Mouse (Mus musculus): ENCODE measurements around the gene Sprr3.
"Not testable (repeated sequence)": the region's sequence is repeated elsewhere in the genome, so short reads cannot be mapped to it uniquely, and the experiment has no call there.

Sprr3 gene

DNA sequence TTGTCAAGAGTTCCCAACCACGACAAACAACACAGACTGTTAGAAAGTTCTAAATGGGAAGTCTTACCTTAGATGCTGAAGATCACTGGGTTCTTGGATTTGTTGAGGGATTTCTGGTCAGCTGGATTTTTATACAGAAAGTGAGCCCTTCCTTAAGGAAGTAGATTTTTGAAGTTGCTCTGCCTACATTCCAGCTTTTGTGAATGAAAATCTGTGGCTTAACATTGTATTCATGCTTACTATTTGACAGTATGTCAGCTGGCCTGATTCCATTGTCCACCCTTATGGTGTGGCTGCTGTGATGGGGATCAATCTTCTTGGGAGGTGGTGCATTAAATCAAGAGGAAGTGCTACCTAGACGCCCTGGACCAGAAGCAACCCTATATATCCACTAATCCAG, at the start of gene Sprr3:
TSS of gene Sprr3 (minus strand) at position 101 of the 400 bp plus-strand sequence.
- DNase-seq, result no peak

DNA sequence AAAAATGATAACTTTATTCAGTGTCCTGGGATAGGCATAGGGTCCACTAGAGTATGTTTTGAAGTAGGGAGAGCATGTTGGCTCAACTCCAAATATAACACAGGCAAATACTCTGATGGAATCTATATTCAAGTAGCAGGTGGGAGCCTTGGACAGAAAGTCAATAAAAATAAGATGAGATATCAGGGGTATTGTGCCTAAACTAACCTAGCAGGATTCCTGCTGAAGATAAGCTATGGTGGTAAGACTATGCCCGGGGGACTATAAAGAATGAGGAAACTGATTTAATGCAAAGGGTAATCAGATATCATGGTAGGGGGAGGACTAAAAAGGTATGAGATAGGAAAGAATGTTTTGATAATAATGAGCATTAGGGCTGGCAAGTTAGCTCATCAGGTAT, 49.7 kb upstream of the Sprr3 start:
- no peak for DNase-seq

DNA sequence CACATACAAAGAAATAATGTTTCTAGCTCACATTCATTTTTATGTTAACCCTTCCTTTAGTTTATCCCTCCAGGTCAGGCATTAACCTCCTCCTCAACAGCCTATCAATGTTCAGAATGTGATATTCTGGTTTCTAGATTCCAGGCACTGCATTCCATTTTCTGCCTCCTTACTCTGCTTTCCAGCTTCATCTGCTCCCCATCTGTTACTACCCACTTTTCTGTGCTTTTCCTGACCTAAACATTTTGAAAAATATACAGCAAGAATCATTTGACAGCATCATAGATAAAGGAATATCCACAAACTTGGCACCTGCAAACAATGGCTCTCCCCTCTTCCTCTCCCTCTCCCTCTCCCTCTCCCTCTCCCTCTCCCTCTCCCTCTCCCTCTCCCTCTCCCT, 45.0 kb upstream of the Sprr3 start:
- no peak for DNase-seq

DNA sequence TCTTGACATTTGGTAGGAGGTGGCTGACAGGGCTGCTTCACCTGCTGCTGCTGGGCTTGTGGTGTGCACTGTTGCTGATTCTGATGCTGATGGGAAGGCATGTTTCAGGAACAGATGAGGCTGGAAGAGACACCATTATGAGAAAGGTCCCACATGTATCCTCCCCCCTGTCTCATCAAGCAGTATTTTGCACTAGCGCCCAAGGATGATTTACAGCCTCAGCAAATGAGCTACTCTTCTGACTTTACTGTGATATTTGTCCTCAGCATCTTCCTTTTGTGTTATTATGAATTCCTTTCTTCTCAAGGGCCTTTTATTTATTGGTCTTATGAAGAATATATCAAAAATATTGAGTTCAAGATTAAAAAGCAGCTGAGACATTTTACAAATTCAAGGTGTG, 41.9 kb upstream of the Sprr3 start, which contains the start of gene Sprr4:
TSS of gene Sprr4 (minus strand) at position 101 of the 400 bp plus-strand sequence.
- no peak for DNase-seq

DNA sequence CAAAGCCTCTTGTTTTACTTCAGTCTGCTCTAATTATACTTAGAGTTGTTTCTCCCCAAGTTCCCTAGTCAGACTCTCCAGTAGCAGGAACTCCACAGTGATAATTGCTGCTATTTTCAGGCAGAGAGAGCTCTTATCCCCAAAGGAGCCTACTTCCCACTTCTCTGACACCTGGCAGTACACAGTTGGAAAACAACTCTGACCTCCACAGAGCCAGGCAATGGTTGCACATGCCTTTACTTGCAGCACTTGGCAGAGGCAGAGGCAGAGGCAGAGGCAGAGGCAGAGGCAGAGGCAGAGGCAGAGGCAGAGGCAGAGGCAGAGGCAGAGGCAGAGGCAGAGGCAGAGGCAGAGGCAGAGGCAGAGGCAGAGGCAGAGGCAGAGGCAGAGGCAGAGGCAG, 31.7 kb upstream of the Sprr3 start:
- DNase-seq, result not testable (repeated sequence)

DNA sequence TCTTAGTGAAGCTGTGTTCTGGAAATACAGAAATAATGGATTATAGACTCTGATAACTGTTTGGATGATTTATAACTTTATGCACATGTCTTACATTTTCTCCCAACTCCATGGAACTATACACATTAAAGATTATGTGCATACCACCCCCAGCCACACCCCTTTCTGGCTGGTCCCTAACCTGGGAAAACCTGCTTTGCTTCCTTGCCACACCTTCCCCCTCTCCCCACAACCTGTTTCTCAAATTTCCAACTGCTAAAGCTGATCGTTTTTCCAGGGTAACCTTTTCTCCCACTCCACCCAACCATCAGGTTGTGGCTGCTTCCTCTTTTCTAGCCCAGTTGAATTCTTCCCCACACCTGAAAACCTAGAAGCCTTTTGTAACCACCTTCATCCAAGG, 27.8 kb upstream of the Sprr3 start:
- DNase-seq, result no peak

DNA sequence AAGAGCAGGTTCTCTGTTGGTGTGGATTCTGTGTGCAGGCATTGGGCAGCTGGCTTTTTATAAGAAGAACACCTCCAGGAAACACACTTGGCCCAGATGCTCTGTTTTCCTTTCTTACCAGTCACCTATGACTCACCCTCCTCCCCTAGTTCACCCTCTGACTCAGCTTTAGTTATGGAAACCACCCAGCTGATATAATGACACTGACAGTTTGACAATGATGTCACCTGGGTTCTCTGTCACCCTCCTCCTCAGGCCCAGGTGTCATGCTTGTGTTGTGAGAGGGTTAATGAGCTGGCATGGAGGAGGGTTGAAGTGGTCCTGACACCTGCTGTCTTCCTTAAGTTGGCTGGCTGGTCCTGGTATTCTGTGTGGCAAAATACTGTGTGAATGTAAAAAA, 27.3 kb upstream of the Sprr3 start, which contains the start of gene Sprr1a:
TSS of gene Sprr1a (minus strand) at position 33 of the 400 bp plus-strand sequence.
- DNase-seq, result no peak

DNA sequence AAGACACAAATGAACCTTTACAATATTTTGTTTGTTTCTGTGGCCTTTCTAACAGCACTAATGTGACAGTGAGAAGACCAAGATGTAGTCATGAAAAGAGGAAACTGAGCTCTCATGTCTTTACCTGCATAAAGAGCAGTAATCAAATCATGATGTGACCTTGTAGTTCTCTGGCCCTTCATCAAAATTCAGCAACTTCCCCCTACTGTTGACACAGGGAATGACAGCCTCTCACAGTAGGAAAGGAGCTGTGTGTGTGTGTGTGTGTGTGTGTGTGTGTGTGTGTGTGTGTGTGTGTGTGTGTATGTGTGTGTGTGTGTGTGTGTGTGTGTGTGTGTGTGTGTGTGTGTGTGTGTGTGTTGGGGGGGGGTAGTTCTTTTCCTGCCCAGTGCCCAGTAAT, 22.7 kb upstream of the Sprr3 start:
- not testable (repeated sequence) for DNase-seq

DNA sequence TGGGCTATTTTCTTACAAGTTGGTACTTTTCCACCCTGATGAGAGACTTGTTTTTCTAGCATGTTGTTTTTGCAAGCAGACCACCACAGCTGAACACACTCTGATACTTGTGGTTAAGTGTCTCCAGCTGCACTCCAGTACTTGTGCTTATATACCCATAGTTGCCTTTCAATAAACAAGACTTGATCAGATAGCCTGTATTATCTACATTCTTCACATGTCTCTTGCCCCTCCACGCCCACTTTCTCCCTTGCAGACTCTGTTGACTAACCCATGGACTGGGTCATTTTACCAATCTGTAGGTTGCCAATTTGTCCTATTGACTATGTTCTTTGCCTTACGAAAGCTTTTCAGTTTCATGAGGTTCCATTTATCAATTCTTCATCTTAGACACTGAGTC, 11.6 kb upstream of the Sprr3 start:
- DNase-seq, result no peak

DNA sequence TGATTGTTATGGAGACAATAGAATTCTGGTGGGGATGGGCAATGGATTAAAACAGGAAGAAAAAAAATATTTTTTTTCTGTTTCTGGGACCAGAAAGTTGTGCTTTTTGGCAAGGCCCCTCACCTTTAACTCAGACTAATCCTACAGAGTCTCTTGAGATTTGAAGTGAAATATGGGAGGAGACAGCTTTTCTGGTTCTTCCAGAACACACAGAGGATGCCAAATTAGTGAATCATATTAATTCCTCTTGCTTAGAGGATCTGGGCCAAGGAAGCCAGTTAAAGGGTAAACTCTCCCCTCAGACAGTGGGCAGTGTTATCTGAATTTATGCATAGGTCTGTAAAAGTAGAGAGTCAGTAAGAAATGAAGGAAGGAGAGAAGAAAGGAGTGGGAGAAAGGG, 8.9 kb upstream of the Sprr3 start:
- no peak for DNase-seq

DNA sequence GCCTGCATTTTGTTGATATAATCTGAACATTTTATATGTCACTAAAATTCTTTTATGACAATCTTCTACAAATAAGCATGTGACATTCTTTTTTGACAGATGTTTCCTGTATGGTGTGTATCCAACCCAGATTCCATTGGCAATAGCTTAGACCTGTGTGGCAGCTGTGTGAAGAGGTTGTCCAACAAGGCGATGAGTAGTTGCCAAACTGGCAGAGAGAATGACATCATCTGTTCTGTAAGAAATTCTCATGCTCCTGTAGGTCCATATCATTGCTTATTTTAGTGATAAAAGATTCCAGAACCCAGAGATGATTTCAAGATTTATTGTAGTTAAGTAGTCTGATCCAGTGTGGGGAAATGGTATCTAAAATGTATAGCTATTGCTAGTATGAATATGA, 8.1 kb upstream of the Sprr3 start:
- no peak for DNase-seq

DNA sequence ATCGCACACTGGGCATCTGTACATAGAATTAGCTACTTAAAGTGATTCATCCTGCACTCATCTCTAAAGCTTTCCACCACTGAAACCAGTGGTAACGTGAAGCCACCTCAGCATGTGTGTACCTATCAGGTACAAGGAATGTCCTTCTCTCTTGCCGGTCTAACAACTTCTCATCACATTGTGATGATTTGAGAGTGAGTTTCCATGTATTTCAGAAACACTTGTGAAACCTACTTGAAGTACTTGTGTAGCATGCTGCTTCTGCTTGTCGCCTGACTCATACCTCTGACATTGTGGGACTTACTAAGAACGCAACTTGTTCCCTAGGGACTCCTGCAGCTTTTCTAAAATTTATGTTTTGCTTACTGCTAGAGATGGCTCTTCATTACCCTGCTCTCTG, 3.4 kb downstream of the Sprr3 start:
- no peak for DNase-seq

DNA sequence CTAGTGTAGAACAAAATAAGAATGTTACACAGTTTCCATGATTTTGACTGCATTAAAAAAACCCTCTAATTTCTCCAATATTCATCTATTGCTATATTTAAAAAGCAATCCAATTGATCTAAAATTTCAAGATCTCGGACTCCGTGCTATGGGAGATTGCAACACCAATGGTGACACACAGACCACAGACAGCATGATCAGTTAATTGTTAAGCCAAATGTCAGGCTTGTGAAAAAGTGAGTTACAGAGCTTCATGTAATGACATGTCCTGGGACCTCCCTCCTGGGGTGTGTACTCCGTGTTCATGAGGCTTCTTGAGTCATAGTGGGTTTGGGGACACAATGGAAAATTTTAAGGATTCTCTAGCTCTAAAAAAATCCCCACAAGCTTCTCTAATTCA, 18.3 kb downstream of the Sprr3 start:
- DNase-seq, result no peak

DNA sequence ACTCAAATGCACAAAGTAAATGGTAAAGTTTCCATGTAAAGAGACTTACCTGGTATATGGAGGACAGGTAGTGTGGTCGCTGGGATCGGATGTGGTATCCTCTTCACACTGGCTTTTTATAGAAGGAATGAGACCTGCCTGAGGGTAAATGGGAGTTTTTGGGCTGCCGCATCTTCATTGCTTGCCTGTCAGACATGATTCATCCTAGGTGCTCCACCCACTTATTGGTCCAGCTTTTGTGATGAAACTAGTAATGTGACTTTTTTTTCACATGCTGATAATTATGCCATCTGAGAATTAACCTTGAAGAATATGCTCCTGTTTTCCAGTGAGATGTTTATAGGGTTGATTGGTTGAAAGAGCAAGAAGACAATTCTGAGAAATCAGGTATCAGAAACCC, 19.8 kb downstream of the Sprr3 start, which contains the start of gene Sprr1b:
TSS of gene Sprr1b (minus strand) at position 101 of the 400 bp plus-strand sequence.
- DNase-seq, result no peak

DNA sequence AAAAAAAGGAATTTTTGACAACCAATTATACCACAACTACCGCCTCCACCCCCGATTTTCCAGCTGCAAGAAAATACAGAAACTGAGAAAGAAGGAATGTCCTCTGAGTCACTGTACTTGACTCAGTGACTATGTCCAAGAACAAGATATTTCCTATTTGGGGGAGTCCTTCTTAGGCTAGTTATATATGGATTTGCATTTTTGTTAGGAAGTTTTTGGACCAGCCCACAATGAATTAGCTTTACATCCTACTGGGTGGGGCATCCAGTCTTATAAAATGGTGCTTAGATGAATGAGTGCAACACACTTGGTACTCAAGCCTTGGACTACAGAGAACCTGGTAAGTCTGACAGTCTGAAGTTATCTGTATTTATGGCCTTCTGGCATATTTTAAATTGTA, 26.2 kb downstream of the Sprr3 start, which contains the start of gene Sprr2k:
TSS of gene Sprr2k (plus strand) at position 301 of the 400 bp plus-strand sequence.
- no peak for DNase-seq

DNA sequence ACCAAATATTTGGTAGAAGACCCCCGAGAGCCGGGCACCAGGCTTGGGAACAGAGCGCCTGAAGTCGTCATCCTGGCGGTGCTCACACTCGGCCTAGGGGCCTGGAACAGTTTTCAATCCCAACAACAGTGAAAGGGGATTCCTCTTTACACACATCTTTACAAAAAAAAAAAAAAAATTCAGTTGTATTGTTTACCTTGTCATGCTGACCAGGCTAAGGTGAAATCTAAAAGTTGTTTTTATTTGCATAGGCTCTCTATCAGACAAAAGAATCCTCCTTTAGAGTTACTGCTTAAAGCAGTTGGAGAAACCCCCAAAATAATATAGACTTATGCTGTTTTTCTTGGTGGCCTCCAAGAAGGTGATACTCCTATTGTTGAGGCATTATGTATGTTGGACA, 29.2 kb downstream of the Sprr3 start, which contains the start of gene Gm9774:
TSS of gene Gm9774 (minus strand) at position 101 of the 400 bp plus-strand sequence.
- DNase-seq, result no peak

DNA sequence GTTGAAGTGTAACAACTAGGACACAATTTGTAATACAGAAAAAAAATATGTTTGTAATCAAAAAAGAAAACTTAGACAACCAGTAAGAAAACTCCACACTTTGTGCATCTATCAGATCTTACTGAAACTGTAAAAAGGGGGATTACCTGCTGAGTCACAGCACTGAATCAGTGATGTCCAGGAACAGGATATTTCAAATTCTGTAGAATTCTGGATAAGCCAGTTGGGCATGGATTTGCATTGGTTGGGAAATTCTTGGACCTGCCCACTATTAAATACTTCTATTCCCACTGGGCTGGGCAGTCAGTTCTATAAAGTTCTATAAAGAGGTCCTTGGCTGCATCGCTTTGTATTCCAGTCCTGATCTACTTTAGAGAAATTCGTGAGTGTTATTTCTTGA, 40.7 kb downstream of the Sprr3 start, which contains the start of gene Sprr2j-ps:
TSS of gene Sprr2j-ps (plus strand) at position 301 of the 400 bp plus-strand sequence.
- DNase-seq, result no peak

DNA sequence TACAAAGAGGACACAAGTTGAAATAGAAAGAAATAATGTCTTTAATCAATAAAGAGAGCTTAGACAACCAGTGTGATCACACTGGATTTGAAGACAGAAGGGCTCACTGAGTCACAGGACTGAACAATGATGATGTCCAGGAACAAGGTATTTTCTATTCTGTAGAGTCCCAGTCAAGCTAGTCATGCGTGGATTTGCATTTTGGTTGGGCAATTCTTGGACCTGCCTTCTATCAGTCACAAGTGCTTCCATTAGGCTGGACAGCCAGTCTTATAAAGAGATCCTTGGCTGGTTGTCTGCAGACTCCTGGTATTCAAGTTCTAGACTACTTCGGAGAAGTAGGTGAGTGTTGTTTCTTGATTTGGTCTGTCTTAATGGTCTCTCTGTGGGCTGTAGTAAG, 50.8 kb downstream of the Sprr3 start, which contains the start of gene Sprr2i:
TSS of gene Sprr2i (plus strand) at position 301 of the 400 bp plus-strand sequence.
- no peak for DNase-seq
